Mouse (Mus musculus) limb, embryonic 14.5 days (tissue): ENCODE results near the gene Gfpt1. TPM values are rescaled to one million over a fixed set of nuclear protein-coding genes. Genes with fewer than 3 reads are reported as not detected.

ENCODE experiments used
- ATAC-seq: fragments of 200-750 bp; cut with Nextera tagmentation; 2 replicates; pipeline ENCODE4 v1.8.0; 2017; ENCODE audit warnings: low read depth, moderate number of reproducible peaks, moderate TSS enrichment; ENCODE audit not compliant: low FRiP score
- DNase-seq: peaks from one replicate; pipeline ENCODE4 v3.0.0-alpha.2; 2015; ENCODE audit warnings: low spot score
- H3K27ac ChIP-seq: fragments of 300-500 bp; sonication (generic); replicated peaks from 2 replicates; pipeline ENCODE4 v1.5.1; 2014; ENCODE audit warnings: low read depth, mild to moderate bottlenecking, low read length, moderate library complexity, mixed read lengths
- H3K27me3 ChIP-seq: fragments of 300-500 bp; sonication (generic); 2 replicates; pipeline ENCODE4 v1.6.1; 2014; ENCODE audit warnings: low read length, mixed read lengths; ENCODE audit not compliant: control insufficient read depth, insufficient read depth
- H3K36me3 ChIP-seq: fragments of 300-500 bp; sonication (generic); 2 replicates; pipeline ENCODE4 v1.6.1; 2014; ENCODE audit warnings: mild to moderate bottlenecking, low read length, moderate library complexity, mixed read lengths; ENCODE audit not compliant: control insufficient read depth, insufficient read depth
- H3K4me1 ChIP-seq: fragments of 300-500 bp; sonication (generic); 2 replicates; pipeline ENCODE4 v1.6.1; 2014; ENCODE audit warnings: antibody characterized with exemption, low read length, mixed read lengths; ENCODE audit not compliant: control insufficient read depth, insufficient read depth
- H3K4me2 ChIP-seq: fragments of 300-500 bp; sonication (generic); replicated peaks from 2 replicates; pipeline ENCODE4 v1.6.1; 2014; ENCODE audit warnings: low read depth, mild to moderate bottlenecking, low read length, moderate library complexity; ENCODE audit not compliant: severe bottlenecking
- H3K4me3 ChIP-seq: fragments of 300-500 bp; sonication (generic); replicated peaks from 2 replicates; pipeline ENCODE4 v1.5.1; 2014; ENCODE audit warnings: low read length
- H3K9ac ChIP-seq: fragments of 300-500 bp; sonication (generic); 2 replicates; pipeline ENCODE4 v1.6.1; 2014; ENCODE audit warnings: mild to moderate bottlenecking, low read depth, low read length, moderate library complexity; ENCODE audit not compliant: severe bottlenecking
- H3K9me3 ChIP-seq: fragments of 300-500 bp; sonication (generic); 2 replicates; pipeline ENCODE4 v1.6.1; 2016; ENCODE audit warnings: low read length; ENCODE audit not compliant: control insufficient read depth
- POLR2A ChIP-seq: fragments of 200-500 bp; IDR thresholded peaks from 2 replicates; pipeline ENCODE4 v1.8.0; 2012; ENCODE audit warnings: inconsistent platforms, mild to moderate bottlenecking, moderate library complexity, borderline replicate concordance; ENCODE audit not compliant: insufficient read depth, insufficient read length; ENCODE audit errors: extremely low read depth
- WGBS: fragments of 180-500 bp; shearing (Covaris S2); extraction: QIAGEN DNeasy Blood & Tissue Kit; methylation state at CpG from one replicate; pipeline ENCODE4 v1.1.7; 2014; 5-methylcytosine and 5-hydroxymethylcytosine counted together
- polyA plus RNA-seq, 2 experiments: library from polyadenylated mRNA; depleted of rRNA in 1 of 2; stranded (reverse) in 1 of 2; unstranded in 1 of 2; fragments of >200 nt; fragmentation: Nextera tagmentation in 1 of 2; extraction: Ambion mirVana in 1 of 2; gene quantifications; 2 replicates each; pipeline versions ENCODE4 v1.2.1 to v1.2.3; 2012 to 2014

The Gfpt1 gene
- polyA plus RNA-seq, 2 experiments, result 21.5 to 35.8 TPM

DNA sequence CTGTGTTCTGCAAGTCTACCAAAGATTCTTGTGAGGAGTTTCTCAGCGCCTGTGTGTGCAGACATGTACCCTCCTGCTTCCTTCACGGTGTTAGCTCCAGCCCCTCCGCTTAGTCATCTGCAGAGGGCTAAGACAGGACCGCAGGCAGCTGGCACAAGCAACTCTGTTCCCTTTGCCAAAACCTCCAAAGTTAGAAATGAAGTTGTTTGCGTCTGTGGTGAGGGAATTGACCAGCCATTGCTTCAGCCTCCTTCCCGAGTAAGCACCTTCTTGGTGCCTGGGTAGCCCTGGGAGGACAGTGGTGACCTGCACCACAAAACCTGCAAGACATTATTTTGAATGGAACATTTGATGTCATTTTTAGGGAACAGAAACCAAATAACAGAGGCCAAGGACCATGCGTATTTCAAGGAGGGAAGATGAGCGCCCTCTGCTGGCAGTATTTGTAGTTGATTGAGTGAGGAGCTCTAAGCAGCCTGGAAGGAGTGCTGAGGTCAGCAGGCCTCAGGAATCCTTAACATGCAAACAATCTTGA is 40.1 kb upstream of the Gfpt1 start:
- no peak overlapping the region for H3K4me2 ChIP-seq
- 48% methylated on average over 8 of the region's 8 CpGs for WGBS
- TF ChIP-seq POLR2A, result no peak
- H3K9ac ChIP-seq, result no peak overlapping the region
- H3K4me3 ChIP-seq, result no peak overlapping the region
- H3K36me3 ChIP-seq, result peaks cover 14% of the 10 kb centered on the region
- H3K4me1 ChIP-seq, result no peaks in the 10 kb centered on the region
- DNase-seq (peak; percentile 87), ATAC-seq (peak; percentile 68)
- no peaks in the 10 kb centered on the region for H3K27me3 ChIP-seq
- no peaks in the 10 kb centered on the region for H3K9me3 ChIP-seq
- H3K27ac ChIP-seq, result 0 out of 2 replicates have a peak overlapping the region, but pooled peaks have one; percentile 21

DNA sequence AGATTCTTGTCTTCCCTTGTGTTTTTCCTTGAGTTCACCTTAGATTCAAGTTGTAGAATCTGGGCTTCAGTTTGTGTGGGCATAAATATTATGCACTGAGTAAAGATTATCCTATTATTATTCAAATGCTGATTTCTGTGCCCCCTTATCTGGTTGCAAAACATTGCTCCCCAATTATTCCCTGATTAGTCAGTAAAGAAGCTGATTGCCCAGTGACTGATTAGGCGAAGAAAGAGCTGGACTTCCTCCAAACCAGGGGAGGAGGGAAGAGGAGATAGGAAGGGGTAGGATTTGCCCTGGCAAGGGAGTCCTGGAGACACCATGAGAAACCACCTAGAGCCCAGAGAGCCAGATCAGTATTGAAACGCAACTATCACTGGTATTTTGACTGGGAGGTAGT is 38.5 kb upstream of the Gfpt1 start:
- H3K4me3 ChIP-seq, result no peak overlapping the region
- no peak overlapping the region for H3K27ac ChIP-seq
- H3K27me3 ChIP-seq, result no peaks in the 10 kb centered on the region
- TF ChIP-seq POLR2A, result no peak
- ATAC-seq, result no peak
- H3K4me2 ChIP-seq, result no peak overlapping the region
- H3K36me3 ChIP-seq, result 0 out of 2 replicates have a peak, but pooled peaks cover 2% of the 10 kb centered on the region
- no peaks in the 10 kb centered on the region for H3K4me1 ChIP-seq
- no peak overlapping the region for H3K9ac ChIP-seq
- H3K9me3 ChIP-seq, result no peaks in the 10 kb centered on the region
- WGBS, result 67% methylated on average over 2 of the region's 2 CpGs
- DNase-seq, result no peak

DNA sequence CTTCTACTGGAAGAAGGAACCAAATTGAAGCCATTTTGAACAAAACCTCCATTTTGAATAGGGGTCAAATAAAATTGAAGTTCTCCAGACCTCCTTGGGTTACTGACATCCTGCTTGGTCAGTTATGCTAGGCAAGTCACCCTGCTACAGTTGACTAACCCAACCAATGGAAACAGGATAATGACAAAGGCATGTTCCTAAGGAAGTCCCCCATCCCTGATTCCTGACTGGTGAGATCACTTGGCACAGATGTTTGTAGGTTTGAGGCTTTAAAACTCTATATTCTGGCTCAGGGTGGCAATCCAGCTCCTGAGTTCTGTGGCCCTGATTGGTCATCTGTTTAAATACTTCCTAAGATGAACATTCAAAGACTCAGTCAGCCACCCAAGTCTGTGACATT is 37.1 kb upstream of the Gfpt1 start:
- no peak for TF ChIP-seq POLR2A
- Histone ChIP-seq H3K4me2 (no peak overlapping the region), H3K9ac (no peak overlapping the region), H3K27me3 (no peaks in the 10 kb centered on the region), H3K4me1 (0 out of 2 replicates have a peak, but pooled peaks cover 5% of the 10 kb centered on the region), H3K4me3 (no peak overlapping the region), H3K9me3 (no peaks in the 10 kb centered on the region), H3K27ac (no peak overlapping the region), H3K36me3 (no peaks in the 10 kb centered on the region)
- DNase-seq (peak; percentile 13), ATAC-seq (no peak)

DNA sequence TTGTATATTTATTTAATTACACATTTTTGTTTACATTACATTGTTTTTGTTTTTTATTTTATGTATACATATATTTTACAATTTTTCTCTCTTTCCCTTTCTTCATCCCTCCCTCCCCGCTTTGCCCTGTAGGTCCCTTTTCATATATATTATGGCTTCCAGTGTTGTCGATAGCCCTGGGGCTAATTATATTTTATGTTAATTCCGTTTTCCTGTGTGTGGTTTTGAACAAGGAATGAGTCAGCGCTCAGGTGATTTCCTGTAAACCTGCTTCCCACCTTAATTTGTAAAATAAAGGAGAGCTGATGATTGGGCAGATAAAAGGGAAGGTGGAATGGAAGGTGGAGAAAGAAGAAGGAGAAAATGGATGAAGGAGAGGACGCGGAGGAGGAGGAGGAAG is 33.8 kb upstream of the Gfpt1 start, which contains the start of gene Nfu1:
Gene Nfu1, plus strand, starts transcription at position 350 of the 400 bp plus-strand sequence.
- Histone ChIP-seq H3K9me3 (no peaks in the 10 kb centered on the region), H3K4me3 (peak within 1 kb of the TSS; percentile 86), H3K4me1 (0 out of 2 replicates have a peak, but pooled peaks cover 8% of the 10 kb centered on the region), H3K4me2 (peak within 1 kb of the TSS; percentile 48), H3K27ac (peak within 1 kb of the TSS; percentile 65; the same call in 1 of the 2 replicates), H3K27me3 (no peaks in the 10 kb centered on the region), H3K36me3 (peaks cover 7% of the 10 kb centered on the region), H3K9ac (peak within 1 kb of the TSS; percentile 89)
- WGBS, result 71% methylated on average over 6 of the region's 6 CpGs
- ATAC-seq (no peak), DNase-seq (no peak)
- no peak for TF ChIP-seq POLR2A

DNA sequence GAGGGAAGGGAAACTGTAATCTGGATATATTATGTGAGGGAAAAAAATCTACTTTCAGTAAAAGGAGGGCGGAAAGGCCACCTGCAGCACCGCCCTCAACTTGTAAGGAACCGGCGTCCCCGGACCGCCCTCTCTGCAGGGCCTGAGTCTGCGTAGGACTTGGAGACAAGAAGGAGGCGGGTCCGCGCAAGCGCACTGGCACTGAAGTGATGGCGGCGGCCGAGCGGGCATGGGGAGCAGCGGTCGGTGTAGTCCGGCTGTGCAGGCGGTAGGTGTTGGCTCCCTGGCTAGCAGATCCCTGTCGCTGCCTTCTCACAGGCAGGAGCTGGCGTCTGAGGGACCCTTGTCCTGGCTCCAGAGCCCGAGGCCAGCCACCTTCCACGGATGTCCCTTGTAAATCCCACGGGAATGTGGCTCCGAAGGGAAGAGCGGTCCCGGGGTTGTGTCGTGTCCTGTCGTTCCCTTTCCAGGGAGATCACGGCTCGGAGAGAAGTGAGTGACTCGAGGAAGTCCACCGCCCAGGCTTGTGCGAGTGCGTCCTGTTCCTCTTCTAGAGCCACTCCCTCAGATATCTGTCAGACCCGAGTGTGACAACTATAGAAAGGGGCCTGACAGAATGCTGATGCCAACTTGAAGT is 32.8 kb upstream of the Gfpt1 start:
- H3K27me3 ChIP-seq, result no peaks in the 10 kb centered on the region
- 0 out of 2 replicates have a peak, but pooled peaks cover 8% of the 10 kb centered on the region for H3K4me1 ChIP-seq
- H3K4me3 ChIP-seq, result peak overlapping the region; percentile 86
- peak overlapping the region; percentile 89 for H3K9ac ChIP-seq
- H3K36me3 ChIP-seq, result peaks cover 12% of the 10 kb centered on the region
- peak; percentile 96 for DNase-seq
- ATAC-seq, result peak; percentile 96
- H3K4me2 ChIP-seq, result peak overlapping the region; percentile 48
- WGBS, result under 1% methylated on average over 36 of the region's 36 CpGs
- peak overlapping the region; percentile 65; the same call in 1 of the 2 replicates for H3K27ac ChIP-seq
- H3K9me3 ChIP-seq, result no peaks in the 10 kb centered on the region
- peak; percentile 74; the same call in 1 of the 2 replicates for TF ChIP-seq POLR2A
